In genomic region chr2:120723621-120724020, GRCm38 (mm10) we compare ENCODE assay signal across 27 mouse cellular contexts.
A peak's percentile ranks its signal among the peaks of the same experiment; 100 is the strongest.
DNase-seq lines count a peak whose midpoint lies in the region; ATAC-seq and TF ChIP-seq lines count a peak whose summit lies in the region.
"Had no signal": no experiment of that assay in that cellular context is flagged by ENCODE, and none has a peak within 500 bp of the region (broad histone marks: within the 10 kb centered on the region; RNA-seq: fewer than 3 reads in every experiment).

No protein-coding gene starts in this region.

- peaks cover 89% of the 10 kb centered on the region for H3K36me3 ChIP-seq in heart, embryonic 15.5 days
- H3K36me3 ChIP-seq in stomach, postnatal 0 days (ENCODE audit: control insufficient read depth, insufficient read depth, low read length) = peaks cover 44% of the 10 kb centered on the region
- peaks cover 17% of the 10 kb centered on the region; the same call in 1 of the 2 replicates for H3K36me3 ChIP-seq in forebrain, embryonic 11.5 days (ENCODE audit: control insufficient read depth, insufficient read depth, low read length)

- TF ChIP-seq EP300 in stomach, postnatal 0 days (optimal IDR thresholded peaks at IDR 0.05) = no peak

- H3K27ac ChIP-seq in heart, embryonic 15.5 days = peak overlapping the region; percentile 23
- H3K27ac ChIP-seq in stomach, postnatal 0 days (replicated peaks) = no peak overlapping the region
- H3K27ac ChIP-seq in forebrain, embryonic 11.5 days (ENCODE audit: low read depth, low read length) = no peak overlapping the region
- H3K27ac ChIP-seq: embryonic facial prominence, embryonic 15.5 days; hindbrain, embryonic 13.5 days; liver, embryonic 13.5 days; macrophage; neural tube, embryonic 13.5 days had no signal

- no peak for ATAC-seq in heart, embryonic 15.5 days (replicated peaks; ENCODE audit: insufficient number of reproducible peaks, insufficient read depth, low FRiP score, low read depth)
- ATAC-seq in stomach, postnatal 0 days (ENCODE audit: low FRiP score, low TSS enrichment) = no peak
- no peak for ATAC-seq in forebrain, embryonic 11.5 days (replicated peaks; ENCODE audit: low FRiP score)
- ATAC-seq: forebrain, embryonic 16.5 days; midbrain, embryonic 16.5 days; Patski had no signal

- H3K27me3 ChIP-seq in heart, embryonic 15.5 days = no peaks in the 10 kb centered on the region
- no peaks in the 10 kb centered on the region for H3K27me3 ChIP-seq in stomach, postnatal 0 days (ENCODE audit: control insufficient read depth, insufficient read depth, low read length)
- H3K27me3 ChIP-seq in forebrain, embryonic 11.5 days (ENCODE audit: control insufficient read depth, insufficient read depth, low read length) = no peaks in the 10 kb centered on the region
- H3K27me3 ChIP-seq: CH12.LX; embryonic facial prominence, embryonic 15.5 days; hindbrain, embryonic 13.5 days; liver, embryonic 13.5 days; neural tube, embryonic 13.5 days; Patski had no signal

- H3K9ac ChIP-seq in heart, embryonic 15.5 days = no peak overlapping the region
- no peak overlapping the region for H3K9ac ChIP-seq in stomach, postnatal 0 days (ENCODE audit: low read length)
- H3K9ac ChIP-seq in forebrain, embryonic 11.5 days (ENCODE audit: low read length) = no peak overlapping the region
- H3K9ac ChIP-seq: embryonic facial prominence, embryonic 15.5 days; liver, embryonic 13.5 days; neural tube, embryonic 13.5 days had no signal

- H3K4me3 ChIP-seq in heart, embryonic 15.5 days = no peak overlapping the region
- no peak overlapping the region for H3K4me3 ChIP-seq in stomach, postnatal 0 days (ENCODE audit: low read depth, low read length)
- no peak overlapping the region for H3K4me3 ChIP-seq in forebrain, embryonic 11.5 days (ENCODE audit: low read depth, low read length)
- H3K4me3 ChIP-seq: embryonic facial prominence, embryonic 15.5 days; hindbrain, embryonic 13.5 days; left cerebral cortex, adult 2 months; liver, embryonic 13.5 days; myocyte; neural tube, embryonic 13.5 days had no signal

- no peak overlapping the region for H3K4me2 ChIP-seq in heart, embryonic 15.5 days
- H3K4me2 ChIP-seq in stomach, postnatal 0 days (replicated peaks; ENCODE audit: low read depth) = no peak overlapping the region
- H3K4me2 ChIP-seq in forebrain, embryonic 11.5 days (ENCODE audit: low read depth, low read length, severe bottlenecking) = no peak overlapping the region
- H3K4me2 ChIP-seq: embryonic facial prominence, embryonic 15.5 days; hindbrain, embryonic 13.5 days; liver, embryonic 13.5 days; neural tube, embryonic 13.5 days had no signal

- no peaks in the 10 kb centered on the region for H3K9me3 ChIP-seq in heart, embryonic 15.5 days (replicated peaks)
- no peaks in the 10 kb centered on the region for H3K9me3 ChIP-seq in stomach, postnatal 0 days (ENCODE audit: control insufficient read depth, low read length)
- H3K9me3 ChIP-seq in forebrain, embryonic 11.5 days (ENCODE audit: control insufficient read depth, low read length) = no peaks in the 10 kb centered on the region
- H3K9me3 ChIP-seq: embryonic facial prominence, embryonic 15.5 days; G1E; hindbrain, embryonic 13.5 days; liver, embryonic 13.5 days; neural tube, embryonic 13.5 days had no signal

- WGBS in heart, embryonic 15.5 days = 70% methylated on average over 4 of the region's 4 CpGs
- 69% methylated on average over 4 of the region's 4 CpGs for WGBS in stomach, postnatal 0 days
- WGBS in forebrain, embryonic 11.5 days = 76% methylated on average over 4 of the region's 4 CpGs

- peaks cover 20% of the 10 kb centered on the region for H3K4me1 ChIP-seq in heart, embryonic 15.5 days (replicated peaks)
- no peaks in the 10 kb centered on the region for H3K4me1 ChIP-seq in stomach, postnatal 0 days (replicated peaks; ENCODE audit: control insufficient read depth, insufficient read depth)
- 0 out of 2 replicates have a peak, but pooled peaks cover under 1% of the 10 kb centered on the region for H3K4me1 ChIP-seq in forebrain, embryonic 11.5 days (replicated peaks; ENCODE audit: control insufficient read depth, insufficient read depth, low read length)

- peak; percentile 5 for DNase-seq in kidney, adult 11 months
- DNase-seq in kidney, adult 18-20 months = no peak
- DNase-seq in testis, postnatal 10 days (ENCODE audit: low spot score) = peak; percentile 43
- DNase-seq in testis, postnatal 14 days (ENCODE audit: low spot score) = no peak
- DNase-seq in stomach, postnatal 0 days (ENCODE audit: low spot score) = no peak
- DNase-seq in forebrain, embryonic 11.5 days (ENCODE audit: low spot score) = no peak
- DNase-seq: adrenal gland, postnatal 36 days; B cell, adult 2 months; cerebellum, adult 9-10 months; gastrocnemius, postnatal 14 days; kidney, adult 8-10 months; liver, embryonic 13.5 days; retina, postnatal 1 day; thymus, adult 18-20 months; thymus, postnatal 4 days had no signal

- no peak for TF ChIP-seq CTCF in stomach, postnatal 0 days (IDR thresholded peaks at IDR 0.05; ENCODE audit: low read depth)

Comparison
In these comparisons a context has a peak if more than half of its experiments do, and no peak if none do; other contexts are left out.
1. DNase-seq: peak in kidney, adult 11 months (single experiment) and testis, postnatal 10 days (single experiment); none in kidney, adult 18-20 months (single experiment), testis, postnatal 14 days (single experiment), stomach, postnatal 0 days (single experiment) and forebrain, embryonic 11.5 days (single experiment).